Mouse (Mus musculus): ENCODE results near the gene Zfp672.
A peak's percentile ranks its signal among the peaks of the same experiment; 100 is the strongest.

GRCm38 (mm10) chr11:58350628-58351027 is 20.5 kb upstream of the Zfp672 start:
- TF ChIP-seq CTCF (IDR thresholded peaks at IDR 0.05; ENCODE audit: low read depth, low read length), result 0 out of 2 replicates have a peak, but pooled peaks have one; percentile 10
- no peak for TF ChIP-seq POLR2A (IDR thresholded peaks at IDR 0.05; ENCODE audit: extremely low read depth, insufficient read depth, low read length)

Data from liver, adult 2 months (tissue).